Mouse (Mus musculus): ENCODE data around the gene Fbxw5. TPM values are rescaled to one million over a fixed set of nuclear protein-coding genes. Genes with fewer than 3 reads are reported as not detected.

Gene Fbxw5
- polyA plus RNA-seq, 1 experiment: 59.4 TPM

DNA sequence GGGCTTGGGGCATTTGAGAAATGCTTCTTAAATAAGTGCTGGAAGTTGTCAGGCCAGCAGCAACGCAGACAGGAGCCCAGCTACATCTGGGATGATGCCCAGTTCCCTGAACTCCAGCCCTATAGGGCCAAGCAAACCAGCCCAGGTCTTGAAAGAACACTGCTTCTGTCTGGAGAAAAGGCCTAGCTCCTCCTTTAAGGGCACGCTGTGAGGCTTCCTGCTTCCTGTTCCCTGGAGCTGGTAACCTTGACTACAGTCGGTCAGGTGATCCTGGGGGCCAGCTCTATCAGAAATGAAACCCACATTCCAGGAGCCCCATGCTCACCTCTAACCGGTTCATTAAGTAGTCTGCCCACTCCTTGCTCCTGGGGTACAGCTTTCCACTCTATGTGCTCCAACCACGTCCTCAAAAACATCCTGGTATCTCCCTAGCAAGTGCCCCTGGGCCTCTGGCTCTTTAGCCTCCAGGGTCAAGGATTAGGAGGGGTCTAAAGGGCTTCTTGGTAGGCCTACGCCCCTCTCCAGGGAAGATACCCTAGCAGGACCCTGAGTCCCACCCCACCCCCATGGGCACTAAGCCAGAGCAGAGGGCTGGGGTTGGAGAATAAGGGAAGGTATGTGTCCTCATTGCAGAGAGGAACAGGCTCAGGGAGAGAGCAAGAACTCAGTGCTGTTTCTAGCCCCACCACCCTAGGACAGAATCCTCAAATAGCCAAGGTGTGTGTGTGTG, 2.5 kb upstream of the Fbxw5 start:
- DNase-seq: peak in 1 of 2 experiments; percentile 20
- no peak for TF ChIP-seq CTCF (IDR thresholded peaks at IDR 0.05; ENCODE audit: borderline replicate concordance, insufficient read depth, low read depth, low read length)
- no peak for TF ChIP-seq POLR2A (IDR thresholded peaks at IDR 0.05; ENCODE audit: borderline replicate concordance, insufficient read depth, low read length)
- Histone ChIP-seq H3K4me1 (ENCODE audit: control insufficient read depth, insufficient read depth, low read length) (peaks cover 29% of the 10 kb centered on the region), H3K27me3 (ENCODE audit: control insufficient read depth, insufficient read depth, low read length) (no peaks in the 10 kb centered on the region), H3K27ac (ENCODE audit: insufficient read depth, low read length) (no peak overlapping the region), H3K4me3 (replicated peaks; ENCODE audit: insufficient read depth, low read depth, low read length) (no peak overlapping the region)
- 64% methylated on average over 6 of the region's 6 CpGs for WGBS

DNA sequence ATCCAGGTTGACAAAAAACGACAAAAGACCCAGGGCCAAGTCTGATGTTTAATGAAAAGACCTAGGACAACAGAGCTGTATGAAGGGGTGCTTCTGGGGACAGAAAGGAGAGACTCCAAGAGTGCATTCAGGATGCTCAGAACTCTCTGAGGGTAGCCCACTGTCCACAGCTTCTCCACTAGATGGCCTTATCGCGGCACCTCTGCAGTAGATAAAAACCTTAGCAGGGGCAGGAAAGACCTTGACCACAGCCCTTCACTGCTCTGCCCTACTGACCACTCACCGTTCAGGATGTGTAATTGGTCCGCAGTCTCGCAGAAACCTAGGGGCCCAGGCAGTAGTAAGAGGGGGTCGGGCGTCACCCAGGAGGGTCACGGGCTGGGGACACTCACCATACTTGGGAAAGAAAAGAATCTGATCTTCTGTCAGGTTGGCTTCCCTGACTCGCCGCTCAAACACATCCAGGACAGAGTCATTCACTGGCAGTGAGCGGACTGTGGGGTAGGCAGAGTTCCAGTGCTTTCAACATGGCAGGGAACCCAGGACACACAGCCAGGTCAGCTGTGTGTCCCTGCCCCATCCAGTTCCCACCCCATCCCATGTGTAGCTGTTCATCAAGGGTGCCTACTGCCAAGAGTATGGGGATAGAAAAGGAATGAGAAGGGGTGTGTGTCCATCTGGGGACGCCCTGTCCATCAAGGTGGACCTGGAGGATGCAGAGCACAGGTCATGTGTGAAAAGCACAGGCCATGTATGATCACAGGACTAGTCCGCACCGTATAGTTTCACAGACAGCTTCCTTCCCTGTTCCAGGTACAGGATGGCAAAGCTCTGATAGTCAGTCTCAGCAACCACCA, 1.7 kb upstream of the Fbxw5 start:
- Histone ChIP-seq H3K4me3 (replicated peaks; ENCODE audit: insufficient read depth, low read depth, low read length) (no peak overlapping the region), H3K4me1 (ENCODE audit: control insufficient read depth, insufficient read depth, low read length) (peaks cover 20% of the 10 kb centered on the region), H3K27me3 (ENCODE audit: control insufficient read depth, insufficient read depth, low read length) (no peaks in the 10 kb centered on the region), H3K27ac (ENCODE audit: insufficient read depth, low read length) (no peak overlapping the region)
- WGBS: 74% methylated on average over 15 of the region's 15 CpGs
- DNase-seq: peak; percentile 19
- TF ChIP-seq POLR2A (IDR thresholded peaks at IDR 0.05; ENCODE audit: borderline replicate concordance, insufficient read depth, low read length) (no peak), CTCF (IDR thresholded peaks at IDR 0.05; ENCODE audit: borderline replicate concordance, insufficient read depth, low read depth, low read length) (no peak)

DNA sequence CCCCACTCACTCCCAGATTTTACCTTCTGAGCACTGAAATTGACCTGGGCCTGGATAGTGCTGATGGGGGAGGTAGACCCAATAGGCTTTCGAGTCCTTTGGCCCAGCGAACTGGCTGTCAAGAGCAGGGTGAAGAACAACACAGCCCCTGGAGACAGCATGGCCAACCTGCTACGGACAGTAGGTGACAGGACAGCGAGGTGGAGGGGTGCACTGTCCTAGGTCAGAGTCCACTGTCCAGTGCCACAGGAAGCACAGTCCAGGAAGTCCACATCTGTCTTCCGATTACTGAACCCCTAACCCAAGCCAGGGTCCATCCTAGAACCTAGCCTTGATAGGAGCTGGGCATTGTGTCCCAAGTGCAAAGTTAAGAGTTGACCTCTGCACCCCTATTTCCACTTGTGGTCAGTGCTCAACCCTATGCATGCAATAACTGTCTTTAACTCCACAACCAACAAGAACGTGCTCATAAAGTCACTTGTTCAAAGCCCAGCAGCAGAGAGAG, 427 bp upstream of the Fbxw5 start:
- Histone ChIP-seq H3K4me1 (ENCODE audit: control insufficient read depth, insufficient read depth, low read length) (peaks cover 17% of the 10 kb centered on the region), H3K27ac (ENCODE audit: insufficient read depth, low read length) (peak overlapping the region; percentile 66), H3K4me3 (replicated peaks; ENCODE audit: insufficient read depth, low read depth, low read length) (peak overlapping the region; percentile 54), H3K27me3 (ENCODE audit: control insufficient read depth, insufficient read depth, low read length) (no peaks in the 10 kb centered on the region)
- 76% methylated on average over 6 of the region's 6 CpGs for WGBS
- DNase-seq: no peak
- TF ChIP-seq CTCF (IDR thresholded peaks at IDR 0.05; ENCODE audit: borderline replicate concordance, insufficient read depth, low read depth, low read length) (no peak), POLR2A (IDR thresholded peaks at IDR 0.05; ENCODE audit: borderline replicate concordance, insufficient read depth, low read length) (no peak)

DNA sequence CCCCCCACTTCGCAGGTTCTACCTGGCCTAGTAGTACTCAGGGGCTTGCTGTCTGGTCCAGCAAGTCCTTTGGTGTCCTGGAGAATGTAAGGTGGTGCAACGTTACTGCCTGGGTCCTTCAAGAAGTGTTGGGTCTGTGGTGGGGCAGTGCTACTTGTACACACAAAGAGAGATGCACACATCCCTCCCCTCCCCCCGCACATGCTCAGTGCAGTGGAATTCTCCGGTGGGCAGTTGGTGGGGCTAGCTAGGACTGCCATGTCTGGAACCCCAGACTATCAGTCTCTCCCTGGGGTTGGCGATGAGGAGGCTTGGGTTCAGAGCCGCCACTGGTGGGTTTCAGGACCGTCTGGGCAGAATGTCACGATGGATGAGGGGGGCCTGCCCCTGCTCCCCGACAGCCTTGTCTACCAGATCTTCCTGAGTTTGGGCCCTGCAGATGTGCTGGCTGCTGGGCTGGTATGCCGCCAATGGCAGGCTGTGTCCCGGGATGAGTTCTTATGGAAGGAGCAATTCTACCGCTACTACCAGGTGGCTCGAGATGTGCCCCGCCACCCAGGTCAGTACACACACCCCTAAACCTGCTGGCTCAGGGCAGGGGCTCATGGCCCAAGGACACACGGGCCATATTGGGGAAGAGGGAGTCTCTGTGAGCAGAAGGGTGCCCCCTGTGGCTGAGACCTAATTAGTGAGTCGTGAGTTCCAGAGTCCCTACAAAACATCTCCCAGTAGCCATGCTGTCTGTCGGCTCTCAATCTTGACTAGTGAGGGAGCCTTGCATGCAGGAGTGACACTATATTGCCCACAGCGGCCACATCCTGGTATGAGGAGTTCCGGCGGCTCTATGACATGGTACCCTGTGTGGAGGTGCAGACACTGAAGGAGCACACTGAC, 1.3 kb downstream of the Fbxw5 start, which contains the start of gene C8g:
Gene C8g, minus strand, starts transcription at position 127 of the 894 bp plus-strand sequence.
- H3K27me3 ChIP-seq (ENCODE audit: control insufficient read depth, insufficient read depth, low read length): no peaks in the 10 kb centered on the region
- no peak for TF ChIP-seq CTCF (IDR thresholded peaks at IDR 0.05; ENCODE audit: borderline replicate concordance, insufficient read depth, low read depth, low read length)
- TF ChIP-seq POLR2A (IDR thresholded peaks at IDR 0.05; ENCODE audit: borderline replicate concordance, insufficient read depth, low read length): no peak
- peak in 1 of 2 experiments; percentile 54 for DNase-seq
- peak within 1 kb of the TSS; percentile 77 for H3K4me3 ChIP-seq (replicated peaks; ENCODE audit: insufficient read depth, low read depth, low read length)
- peaks cover 28% of the 10 kb centered on the region for H3K4me1 ChIP-seq (ENCODE audit: control insufficient read depth, insufficient read depth, low read length)
- 59% methylated on average over 20 of the region's 20 CpGs for WGBS
- peak within 1 kb of the TSS; percentile 79 for H3K27ac ChIP-seq (ENCODE audit: insufficient read depth, low read length)

DNA sequence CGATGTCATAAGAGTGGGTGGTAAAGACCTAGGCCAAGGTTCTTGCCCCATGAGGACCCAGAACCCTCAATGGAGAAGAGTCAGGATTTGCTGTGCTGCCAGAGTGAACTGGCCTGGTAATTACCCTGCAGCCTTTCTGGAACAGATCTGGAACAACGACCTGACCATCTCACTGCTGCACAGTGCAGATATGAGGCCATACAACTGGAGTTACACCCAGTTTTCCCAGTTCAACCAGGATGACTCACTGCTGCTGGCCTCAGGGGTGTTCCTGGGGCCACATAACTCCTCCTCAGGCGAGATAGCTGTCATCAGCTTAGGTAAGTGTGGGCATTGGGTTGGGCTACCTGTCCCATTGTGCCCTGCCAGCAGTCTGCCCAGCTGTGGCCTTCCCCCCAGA, 2.2 kb downstream of the Fbxw5 start:
- no peaks in the 10 kb centered on the region for H3K27me3 ChIP-seq (ENCODE audit: control insufficient read depth, insufficient read depth, low read length)
- DNase-seq: no peak
- H3K4me3 ChIP-seq (replicated peaks; ENCODE audit: insufficient read depth, low read depth, low read length): no peak overlapping the region
- TF ChIP-seq POLR2A (IDR thresholded peaks at IDR 0.05; ENCODE audit: borderline replicate concordance, insufficient read depth, low read length): no peak
- no peak for TF ChIP-seq CTCF (IDR thresholded peaks at IDR 0.05; ENCODE audit: borderline replicate concordance, insufficient read depth, low read depth, low read length)
- no peak overlapping the region for H3K27ac ChIP-seq (ENCODE audit: insufficient read depth, low read length)
- WGBS: 84% methylated on average over 3 of the region's 3 CpGs
- H3K4me1 ChIP-seq (ENCODE audit: control insufficient read depth, insufficient read depth, low read length): peaks cover 28% of the 10 kb centered on the region

DNA sequence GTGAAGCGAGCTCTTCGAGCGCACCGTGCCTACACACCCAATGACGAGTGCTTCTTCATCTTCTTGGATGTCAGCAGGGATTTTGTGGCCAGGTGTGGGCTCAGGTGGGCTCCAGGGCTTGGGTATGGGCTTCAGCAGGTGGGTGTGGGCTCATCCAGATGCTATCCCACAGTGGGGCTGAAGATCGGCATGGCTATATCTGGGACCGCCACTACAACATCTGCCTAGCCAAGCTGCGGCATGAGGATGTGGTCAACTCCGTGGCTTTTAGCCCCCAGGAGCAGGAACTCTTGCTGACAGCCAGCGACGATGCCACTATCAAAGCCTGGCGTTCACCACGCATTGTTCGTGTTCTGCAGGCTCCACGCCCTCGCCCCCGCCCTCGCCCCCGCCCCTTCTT, 4.0 kb downstream of the Fbxw5 start:
- TF ChIP-seq POLR2A (IDR thresholded peaks at IDR 0.05; ENCODE audit: borderline replicate concordance, insufficient read depth, low read length): no peak
- no peak for TF ChIP-seq CTCF (IDR thresholded peaks at IDR 0.05; ENCODE audit: borderline replicate concordance, insufficient read depth, low read depth, low read length)
- H3K4me1 ChIP-seq (ENCODE audit: control insufficient read depth, insufficient read depth, low read length): peaks cover 28% of the 10 kb centered on the region
- no peaks in the 10 kb centered on the region for H3K27me3 ChIP-seq (ENCODE audit: control insufficient read depth, insufficient read depth, low read length)
- 89% methylated on average over 19 of the region's 19 CpGs for WGBS
- H3K4me3 ChIP-seq (replicated peaks; ENCODE audit: insufficient read depth, low read depth, low read length): no peak overlapping the region
- no peak overlapping the region for H3K27ac ChIP-seq (ENCODE audit: insufficient read depth, low read length)
- DNase-seq: no peak

DNA sequence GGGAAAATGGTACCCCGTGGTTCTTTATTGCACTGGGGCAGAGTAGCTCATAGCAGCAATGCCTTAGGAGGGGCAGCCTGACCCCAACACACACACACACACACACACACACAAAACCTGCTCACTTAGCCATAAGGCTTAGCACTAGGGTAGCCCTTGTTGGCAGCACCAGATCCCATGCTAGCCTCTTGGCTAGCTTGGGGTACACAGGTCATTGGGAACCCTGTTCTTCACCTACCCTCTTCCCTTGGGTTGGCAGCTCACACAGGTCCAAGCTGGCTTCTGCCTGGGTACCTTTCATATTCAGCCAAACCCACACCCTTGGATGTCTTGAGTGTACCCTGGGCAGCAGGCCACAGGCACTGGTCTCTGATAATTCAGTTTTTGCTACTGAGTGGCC, 4.5 kb downstream of the Fbxw5 start:
- no peak for TF ChIP-seq POLR2A (IDR thresholded peaks at IDR 0.05; ENCODE audit: borderline replicate concordance, insufficient read depth, low read length)
- no peak for TF ChIP-seq CTCF (IDR thresholded peaks at IDR 0.05; ENCODE audit: borderline replicate concordance, insufficient read depth, low read depth, low read length)
- peaks cover 28% of the 10 kb centered on the region for H3K4me1 ChIP-seq (ENCODE audit: control insufficient read depth, insufficient read depth, low read length)
- no peak for DNase-seq
- no peak overlapping the region for H3K27ac ChIP-seq (ENCODE audit: insufficient read depth, low read length)
- no peaks in the 10 kb centered on the region for H3K27me3 ChIP-seq (ENCODE audit: control insufficient read depth, insufficient read depth, low read length)
- H3K4me3 ChIP-seq (replicated peaks; ENCODE audit: insufficient read depth, low read depth, low read length): no peak overlapping the region
- WGBS: 78% methylated on average over 1 of the region's 1 CpGs

Data from cerebellum, adult 2 months (tissue).